Mouse (Mus musculus) neural tube, embryonic 11.5 days (tissue): ENCODE measurements around the gene Tmem30a. TPM values are rescaled to one million over a fixed set of nuclear protein-coding genes. Genes with fewer than 3 reads are reported as not detected.

Experiments used
- ATAC-seq: fragments of 200-750 bp; cut with Nextera tagmentation; 2 replicates; pipeline ENCODE4 v1.8.0; 2017; ENCODE audit warnings: moderate number of reproducible peaks, mild to moderate bottlenecking, moderate TSS enrichment, moderate library complexity; ENCODE audit not compliant: insufficient read depth, low FRiP score, low TSS enrichment
- DNase-seq: peaks from one replicate; pipeline ENCODE4 v3.0.0-alpha.2; 2015; ENCODE audit warnings: low spot score
- H3K27ac ChIP-seq: fragments of 300-500 bp; sonication (generic); 2 replicates; pipeline ENCODE4 v1.5.1; 2014; ENCODE audit warnings: low read depth, mild to moderate bottlenecking, low read length
- H3K27me3 ChIP-seq: fragments of 300-500 bp; sonication (generic); 2 replicates; pipeline ENCODE4 v1.6.1; 2014; ENCODE audit warnings: mild to moderate bottlenecking, low read length, mixed read lengths; ENCODE audit not compliant: control insufficient read depth, insufficient read depth
- H3K36me3 ChIP-seq: fragments of 300-500 bp; sonication (generic); 2 replicates; pipeline ENCODE4 v1.6.1; 2014; ENCODE audit warnings: mild to moderate bottlenecking, low read length, moderate library complexity, mixed read lengths; ENCODE audit not compliant: control insufficient read depth, insufficient read depth
- H3K4me1 ChIP-seq: fragments of 300-500 bp; sonication (generic); 2 replicates; pipeline ENCODE4 v1.6.1; 2014; ENCODE audit warnings: low read length, mixed read lengths; ENCODE audit not compliant: control insufficient read depth, insufficient read depth
- H3K4me2 ChIP-seq: fragments of 300-500 bp; sonication (generic); 2 replicates; pipeline ENCODE4 v1.6.1; 2014; ENCODE audit warnings: low read depth, mild to moderate bottlenecking, moderate library complexity
- H3K4me3 ChIP-seq: fragments of 300-500 bp; sonication (generic); 2 replicates; pipeline ENCODE4 v1.5.1; 2014; ENCODE audit warnings: low read depth, low read length
- H3K9ac ChIP-seq: fragments of 300-500 bp; sonication (generic); 2 replicates; pipeline ENCODE4 v1.6.1; 2014; ENCODE audit warnings: mild to moderate bottlenecking, low read length
- H3K9me3 ChIP-seq: fragments of 300-500 bp; sonication (generic); 2 replicates; pipeline ENCODE4 v1.6.1; 2016; ENCODE audit warnings: low read length; ENCODE audit not compliant: control insufficient read depth
- WGBS: fragments of 180-500 bp; shearing (Covaris S2); extraction: QIAGEN DNeasy Blood & Tissue Kit; methylation state at CpG from one replicate; pipeline ENCODE4 v1.1.7; 2014; 5-methylcytosine and 5-hydroxymethylcytosine counted together
- polyA plus RNA-seq: library from polyadenylated mRNA; unstranded; fragments of >200 nt; fragmentation: Nextera tagmentation; extraction: Ambion mirVana; gene quantifications from 2 replicates; pipeline ENCODE4 v1.2.1, GENCODE M21; 2014

Tmem30a gene
- polyA plus RNA-seq: 85.5 and 100.0 TPM in 2 replicates

DNA sequence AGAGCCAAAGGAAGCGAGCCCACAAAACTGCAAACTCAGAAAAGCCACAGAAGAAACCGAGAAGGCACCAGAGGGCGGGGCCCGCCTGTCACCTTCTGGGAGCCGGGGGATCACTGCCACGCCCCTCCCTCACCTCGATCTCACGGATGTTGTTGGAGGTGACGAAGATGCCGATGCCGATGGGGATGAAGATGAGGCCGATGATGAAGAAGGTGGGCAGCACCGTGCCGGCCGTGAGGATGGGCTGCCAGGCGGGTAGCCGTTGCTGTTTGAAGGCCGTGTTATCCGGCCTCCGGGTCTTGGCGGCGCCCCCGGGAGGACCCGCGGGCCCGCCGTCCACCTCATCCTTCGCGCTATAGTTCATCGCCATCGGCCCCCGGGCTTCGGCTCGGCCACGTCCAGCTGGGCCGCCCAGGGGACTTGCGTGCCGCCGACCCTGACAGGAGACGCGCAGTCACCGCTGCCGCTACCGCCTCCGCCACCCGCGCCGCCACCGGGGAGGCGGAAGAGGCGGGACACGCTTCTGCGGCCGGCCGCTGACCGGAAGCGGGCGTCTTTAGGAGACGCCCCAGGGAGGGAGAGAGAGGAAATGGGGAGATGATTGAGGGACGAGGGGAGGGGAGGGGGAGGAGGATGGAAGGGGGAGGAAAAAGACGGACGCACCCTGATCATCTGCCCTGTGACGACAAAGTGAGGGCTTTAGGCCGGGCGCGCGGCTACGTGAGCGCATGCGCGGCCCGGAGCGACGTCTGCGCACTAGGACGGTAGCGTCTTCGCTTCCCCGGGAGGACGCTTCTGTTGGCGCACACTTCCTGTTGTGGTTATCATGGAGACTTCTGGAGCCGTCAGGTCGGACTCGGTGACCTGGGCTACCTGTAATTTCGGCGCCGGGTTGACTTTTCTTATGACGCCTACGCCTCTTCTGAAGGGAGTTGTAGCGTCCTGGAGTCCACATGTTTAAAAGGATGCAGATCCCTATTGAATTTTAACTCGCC, at the start of gene Tmem30a:
Gene Tmem30a, minus strand, starts transcription at position 667 of the 995 bp plus-strand sequence.
- ATAC-seq (peak; percentile 97), DNase-seq (peak; percentile 98)
- H3K9ac ChIP-seq: peak within 1 kb of the TSS; percentile 83
- peak within 1 kb of the TSS; percentile 81 for H3K27ac ChIP-seq
- H3K27me3 ChIP-seq: no peaks in the 10 kb centered on the region
- 0 out of 2 replicates have a peak, but pooled peaks cover 2% of the 10 kb centered on the region for H3K4me1 ChIP-seq
- WGBS: under 1% methylated on average over 90 of the region's 91 CpGs
- no peaks in the 10 kb centered on the region for H3K36me3 ChIP-seq
- H3K4me3 ChIP-seq: peak within 1 kb of the TSS; percentile 92
- no peaks in the 10 kb centered on the region for H3K9me3 ChIP-seq
- H3K4me2 ChIP-seq: peak within 1 kb of the TSS; percentile 76

DNA sequence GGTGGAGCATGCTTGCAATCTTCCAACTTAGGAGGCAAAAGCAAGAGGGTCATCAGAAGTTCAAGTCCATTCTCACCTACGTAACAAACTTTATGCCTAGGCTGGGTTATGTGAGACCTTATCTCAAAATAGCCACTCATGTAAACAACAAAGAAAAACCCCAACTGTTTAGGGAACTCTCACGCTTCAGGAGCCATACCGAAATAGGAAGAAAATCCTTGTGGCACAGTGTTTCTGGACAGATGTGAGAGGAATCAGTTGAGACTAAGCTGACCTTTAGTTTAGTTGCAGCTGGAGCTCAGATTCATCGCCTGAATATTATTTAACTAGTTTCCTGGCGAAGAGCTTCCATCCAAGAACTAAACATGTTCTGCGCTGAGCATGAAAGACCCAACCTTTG, 49.3 kb upstream of the Tmem30a start:
- H3K27ac ChIP-seq: no peak overlapping the region
- H3K9ac ChIP-seq: no peak overlapping the region
- H3K4me3 ChIP-seq: no peak overlapping the region
- H3K36me3 ChIP-seq: no peaks in the 10 kb centered on the region
- no peak overlapping the region for H3K4me2 ChIP-seq
- no peak for DNase-seq
- H3K9me3 ChIP-seq: no peaks in the 10 kb centered on the region
- no peaks in the 10 kb centered on the region for H3K27me3 ChIP-seq
- H3K4me1 ChIP-seq: no peaks in the 10 kb centered on the region
- 89% methylated on average over 6 of the region's 6 CpGs for WGBS
- ATAC-seq: no peak

DNA sequence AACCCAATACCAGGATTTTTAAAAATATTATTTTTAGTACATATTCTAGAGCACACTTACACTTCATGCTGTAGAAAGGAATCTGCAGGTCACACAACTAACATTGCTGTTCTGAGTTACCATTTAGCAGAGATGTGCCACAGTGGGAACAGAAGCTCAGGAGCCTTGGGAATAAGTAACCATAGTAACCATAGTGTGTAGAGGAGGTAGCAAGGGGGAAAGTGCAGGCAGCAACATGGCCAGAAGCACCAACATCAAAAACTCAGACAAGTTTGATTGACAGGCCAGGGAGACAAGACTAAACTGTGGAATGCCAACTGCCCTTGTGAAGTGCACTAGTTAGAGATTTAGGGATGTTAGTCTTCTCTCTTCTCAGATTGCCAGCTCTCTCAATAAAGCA, 48.7 kb upstream of the Tmem30a start:
- ATAC-seq (no peak), DNase-seq (no peak)
- Histone ChIP-seq H3K4me1 (no peaks in the 10 kb centered on the region), H3K27me3 (no peaks in the 10 kb centered on the region), H3K4me2 (no peak overlapping the region), H3K9ac (no peak overlapping the region), H3K27ac (no peak overlapping the region), H3K4me3 (no peak overlapping the region), H3K9me3 (no peaks in the 10 kb centered on the region), H3K36me3 (no peaks in the 10 kb centered on the region)

DNA sequence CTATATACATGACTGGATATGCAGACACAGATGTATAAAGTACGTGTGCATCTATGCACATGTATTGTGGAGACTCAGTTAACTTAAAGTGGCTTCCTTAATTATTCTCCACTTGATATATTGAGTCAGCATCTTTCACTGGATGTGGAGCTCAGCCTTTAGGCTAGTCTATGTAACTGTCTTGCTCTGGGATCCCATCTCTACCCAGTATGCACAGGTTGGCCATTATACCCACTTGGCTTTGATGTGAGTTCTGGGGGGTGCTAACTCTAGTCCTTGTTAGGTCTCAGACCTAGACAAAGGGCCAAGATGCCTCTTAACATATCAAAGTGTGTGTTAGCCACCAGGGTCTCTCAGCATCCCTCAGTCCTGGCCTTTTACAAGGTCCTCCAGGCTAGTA, 38.0 kb upstream of the Tmem30a start:
- 93% methylated on average over 1 of the region's 1 CpGs for WGBS
- H3K9ac ChIP-seq: no peak overlapping the region
- no peaks in the 10 kb centered on the region for H3K27me3 ChIP-seq
- no peaks in the 10 kb centered on the region for H3K9me3 ChIP-seq
- ATAC-seq (0 out of 2 replicates have a peak, but pooled peaks have one; percentile 35), DNase-seq (no peak)
- peaks cover 6% of the 10 kb centered on the region; the same call in 1 of the 2 replicates for H3K4me1 ChIP-seq
- H3K27ac ChIP-seq: no peak overlapping the region
- H3K4me2 ChIP-seq: no peak overlapping the region
- no peaks in the 10 kb centered on the region for H3K36me3 ChIP-seq
- no peak overlapping the region for H3K4me3 ChIP-seq

DNA sequence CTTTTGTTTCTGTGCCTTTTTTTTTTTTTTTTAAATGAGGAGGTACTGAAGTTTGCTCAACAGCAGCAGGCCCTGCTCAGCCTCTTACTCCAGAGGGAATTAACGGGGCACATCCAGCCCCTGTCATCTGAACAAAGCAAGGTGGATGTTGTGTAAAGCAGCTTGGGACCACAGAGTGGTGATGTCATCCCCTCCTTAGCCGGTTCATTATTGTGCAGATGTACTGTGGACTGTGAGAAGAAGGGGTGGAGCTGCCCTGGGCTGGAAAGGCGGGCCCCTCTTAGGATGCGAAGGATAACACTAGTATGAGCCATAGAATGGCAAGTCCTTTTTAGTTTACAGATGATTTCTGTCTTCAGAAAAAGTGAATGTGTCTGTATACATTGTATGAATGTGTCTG, 37.6 kb upstream of the Tmem30a start:
- 21% methylated on average over 4 of the region's 4 CpGs for WGBS
- Histone ChIP-seq H3K36me3 (no peaks in the 10 kb centered on the region), H3K27me3 (no peaks in the 10 kb centered on the region), H3K9ac (no peak overlapping the region), H3K4me2 (peak overlapping the region; percentile 7; the same call in 1 of the 2 replicates), H3K9me3 (no peaks in the 10 kb centered on the region), H3K4me3 (no peak overlapping the region), H3K4me1 (peaks cover 6% of the 10 kb centered on the region; the same call in 1 of the 2 replicates), H3K27ac (no peak overlapping the region)
- ATAC-seq: peak; percentile 88
- DNase-seq: peak; percentile 45

DNA sequence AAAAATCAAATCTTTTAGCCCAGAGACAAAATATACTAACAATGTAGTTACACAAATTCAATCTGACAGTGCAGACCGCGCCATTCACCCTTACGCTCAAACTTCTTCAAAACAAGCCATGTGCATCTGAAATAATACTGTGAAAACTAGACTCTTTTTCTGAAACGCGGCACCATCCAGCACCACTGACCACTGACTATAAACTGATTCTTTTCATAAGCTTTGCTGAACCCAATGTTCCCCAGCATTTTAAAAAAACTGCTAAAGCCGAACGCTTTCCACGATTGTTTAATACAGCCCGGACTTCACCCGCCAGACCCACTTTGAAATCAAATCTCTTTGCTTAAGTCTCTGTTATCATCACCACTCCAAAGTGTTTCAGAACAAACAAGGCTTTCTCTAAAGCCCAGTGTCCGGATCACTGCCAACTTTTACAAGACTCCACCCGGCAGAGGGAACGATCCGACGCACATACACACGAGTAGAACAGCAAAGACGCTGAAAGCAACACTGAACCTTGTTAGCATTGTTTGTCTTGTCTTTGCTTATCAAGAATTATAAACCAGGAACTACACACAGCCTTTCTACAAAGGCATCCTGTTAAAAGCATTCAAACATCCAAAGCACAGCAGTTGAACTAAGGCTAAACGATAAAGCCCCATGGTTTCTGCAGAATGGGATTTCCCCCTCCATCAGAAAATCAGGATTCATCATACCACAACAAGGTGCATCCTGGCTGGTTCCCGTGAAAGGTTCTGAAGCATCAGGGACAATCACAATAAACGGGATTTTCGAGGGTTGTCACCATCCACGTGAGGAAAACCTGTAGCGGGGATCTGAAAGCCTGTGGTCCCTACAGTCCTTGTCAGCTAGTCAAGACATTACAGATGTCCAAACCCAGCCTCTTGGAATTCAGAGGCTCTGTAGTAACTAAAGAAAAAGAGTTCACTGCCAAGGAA, 36.8 kb upstream of the Tmem30a start:
- ATAC-seq (0 out of 2 replicates have a peak, but pooled peaks have one; percentile 11), DNase-seq (no peak)
- H3K9me3 ChIP-seq: no peaks in the 10 kb centered on the region
- H3K4me3 ChIP-seq: no peak overlapping the region
- no peak overlapping the region for H3K9ac ChIP-seq
- WGBS: 77% methylated on average over 23 of the region's 23 CpGs
- no peaks in the 10 kb centered on the region for H3K36me3 ChIP-seq
- no peak overlapping the region for H3K27ac ChIP-seq
- no peaks in the 10 kb centered on the region for H3K27me3 ChIP-seq
- H3K4me1 ChIP-seq: peaks cover 6% of the 10 kb centered on the region; the same call in 1 of the 2 replicates
- H3K4me2 ChIP-seq: peak overlapping the region; percentile 7

DNA sequence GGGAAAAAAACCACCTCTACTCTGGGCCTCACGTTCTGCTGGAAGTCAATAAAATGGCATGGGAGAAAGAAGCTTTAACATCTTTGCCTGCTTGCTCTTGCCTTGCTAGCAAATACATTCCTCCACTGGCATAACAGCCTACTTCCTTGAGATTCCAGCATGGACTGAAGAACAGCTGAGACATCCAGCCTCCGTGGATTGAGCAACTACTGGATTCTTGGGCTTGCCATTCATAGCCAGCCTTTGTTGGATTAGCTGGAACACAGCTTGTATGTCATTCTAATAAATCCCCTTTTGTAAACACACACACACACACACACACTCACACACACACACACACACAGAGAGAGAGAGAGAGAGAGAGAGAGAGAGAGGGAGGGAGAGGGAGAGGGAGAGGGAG, 33.8 kb upstream of the Tmem30a start:
- no peak overlapping the region for H3K4me3 ChIP-seq
- H3K4me2 ChIP-seq: no peak overlapping the region
- DNase-seq: no peak
- 68% methylated on average over 2 of the region's 2 CpGs for WGBS
- H3K36me3 ChIP-seq: no peaks in the 10 kb centered on the region
- H3K4me1 ChIP-seq: peaks cover 6% of the 10 kb centered on the region; the same call in 1 of the 2 replicates
- H3K27me3 ChIP-seq: no peaks in the 10 kb centered on the region
- no peak for ATAC-seq
- H3K27ac ChIP-seq: no peak overlapping the region
- no peaks in the 10 kb centered on the region for H3K9me3 ChIP-seq
- H3K9ac ChIP-seq: no peak overlapping the region

DNA sequence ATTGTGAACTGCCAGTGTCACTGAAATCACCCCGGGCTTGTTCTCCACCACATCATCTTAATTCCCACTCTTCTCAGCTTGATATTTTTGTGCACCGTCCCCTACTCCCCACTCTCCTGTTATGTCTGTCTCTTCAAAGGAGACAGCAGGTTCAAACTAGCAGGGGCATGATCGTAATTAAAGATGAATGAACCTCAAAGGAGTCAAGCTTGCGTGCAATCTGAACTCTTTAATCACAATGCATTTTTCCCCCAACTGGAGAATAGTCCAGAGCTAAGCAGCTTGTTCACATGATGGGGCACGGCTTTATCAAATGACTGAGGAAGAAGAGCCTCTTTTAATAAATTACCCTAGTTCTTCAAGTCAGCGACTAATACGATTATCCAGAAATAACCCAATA, 32.2 kb upstream of the Tmem30a start:
- WGBS: 40% methylated on average over 7 of the region's 7 CpGs
- Histone ChIP-seq H3K4me1 (no peaks in the 10 kb centered on the region), H3K4me3 (no peak overlapping the region), H3K9me3 (no peaks in the 10 kb centered on the region), H3K27me3 (no peaks in the 10 kb centered on the region), H3K36me3 (no peaks in the 10 kb centered on the region), H3K4me2 (no peak overlapping the region), H3K27ac (no peak overlapping the region), H3K9ac (no peak overlapping the region)
- no peak for ATAC-seq
- DNase-seq: no peak
